Mouse (Mus musculus): ENCODE data around the gene Slxl1. TPM values are rescaled to one million over a fixed set of nuclear protein-coding genes. Genes with fewer than 3 reads are reported as not detected.
"Not testable (repeated sequence)": the region's sequence is repeated elsewhere in the genome, so short reads cannot be mapped to it uniquely, and the experiment has no call there.

Gene Slxl1
- not detected for polyA plus RNA-seq (2017; shearing (Covaris generic))

DNA sequence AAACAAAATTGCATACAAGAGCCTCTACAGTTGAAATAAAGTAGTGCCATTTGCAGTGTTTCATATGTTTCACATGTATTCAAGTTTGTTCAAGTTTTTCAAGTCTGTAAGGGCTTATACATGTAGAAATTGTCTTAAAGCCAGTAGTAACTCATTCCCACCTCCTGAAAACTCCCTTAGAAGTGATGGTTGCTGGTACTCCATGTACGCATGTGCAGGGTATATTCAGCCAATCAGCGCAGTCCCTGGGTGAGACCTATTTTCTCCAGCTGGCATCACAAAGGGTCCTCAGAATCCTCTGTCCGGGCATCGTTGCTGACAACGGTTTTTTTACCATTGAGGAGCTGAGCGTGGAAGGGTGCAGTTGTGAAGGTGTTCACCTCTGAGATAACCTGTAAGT lies at the start of gene Slxl1:
Slxl1 (plus strand) TSS at position 301 of the 400 bp plus-strand sequence.
- not testable (repeated sequence) for ATAC-seq

Data from activated CD4-positive, CD25-positive, alpha-beta regulatory T cell, adult 4 months (primary cell).